ENCODE assay signal across 7 mouse cellular contexts in genomic region chr7:144469181-144469641, GRCm38 (mm10). TPM values are rescaled to one million over a fixed set of nuclear protein-coding genes. Genes with fewer than 3 reads are reported as not detected.
DNase-seq lines count a peak whose midpoint lies in the region; ATAC-seq and TF ChIP-seq lines count a peak whose summit lies in the region.

No protein-coding gene starts in this region.

- H3K27me3 ChIP-seq in heart, adult 2 months (ENCODE audit: control insufficient read depth, insufficient read depth, low read length) = no peaks in the 10 kb centered on the region
- no peaks in the 10 kb centered on the region for H3K27me3 ChIP-seq in kidney, embryonic 14.5 days (ENCODE audit: control insufficient read depth, insufficient read depth, low read length)

- H3K9me3 ChIP-seq in ES-E14 (ENCODE audit: control insufficient read depth, insufficient read depth, low read depth, low read length) = no peaks in the 10 kb centered on the region
- no peaks in the 10 kb centered on the region for H3K9me3 ChIP-seq in kidney, embryonic 14.5 days (ENCODE audit: control insufficient read depth, low read length)

- peak overlapping the region; percentile 89; the same call in 1 of the 2 replicates for H3K9ac ChIP-seq in ES-E14 (ENCODE audit: insufficient read depth, low read depth, low read length, poor library complexity, severe bottlenecking)
- H3K9ac ChIP-seq in heart, adult 2 months (ENCODE audit: low read depth, low read length) = no peak overlapping the region
- H3K9ac ChIP-seq in kidney, embryonic 14.5 days (ENCODE audit: low read depth, low read length) = peak overlapping the region; percentile 96

- peak overlapping the region in 1 of 2 experiments; percentile 99; a peak in 1 of 4 replicates for H3K4me3 ChIP-seq in ES-E14 (ENCODE audit: insufficient read depth in 1 of 2, low read depth in 1 of 2, low read length in 2 of 2, poor library complexity in 1 of 2, severe bottlenecking in 1 of 2)
- H3K4me3 ChIP-seq in heart, adult 2 months = no peak overlapping the region; the same call in 1 of the 2 replicates
- H3K4me3 ChIP-seq in kidney, embryonic 14.5 days (ENCODE audit: low read length) = peak overlapping the region; percentile 95

- peak overlapping the region; percentile 72 for H3K4me2 ChIP-seq in kidney, embryonic 14.5 days (replicated peaks; ENCODE audit: low read depth, low read length)

- intact Hi-C loops in heart, adult 2 months (cut with DNase I) = no loop called here

- ATAC-seq in kidney, embryonic 14.5 days (ENCODE audit: low FRiP score, low TSS enrichment) = peak; percentile 22

- H3K4me1 ChIP-seq in ES-E14 (ENCODE audit: control insufficient read depth in 2 of 2, insufficient read depth in 2 of 2, low read length in 2 of 2, poor library complexity in 1 of 2) = peaks cover 0 to 14% of the 10 kb centered on the region in 2 experiments; a peak in 2 of 4 replicates
- peaks cover 2% of the 10 kb centered on the region for H3K4me1 ChIP-seq in heart, adult 2 months (ENCODE audit: control insufficient read depth, insufficient read depth, low read length)
- H3K4me1 ChIP-seq in kidney, embryonic 14.5 days (ENCODE audit: control insufficient read depth, insufficient read depth, low read length) = peaks cover 18% of the 10 kb centered on the region

- DNase-seq in ES-E14 (ENCODE audit: low read depth, low spot score) = no peak
- DNase-seq in adipocyte (ENCODE audit: low spot score) = peak; percentile 74
- DNase-seq in heart, adult 2 months = peak; percentile 40 to 41
- peak; percentile 59 for DNase-seq in lung, postnatal 14 days
- DNase-seq in testis, postnatal 14 days (ENCODE audit: low spot score) = no peak
- no peak for DNase-seq in layer of hippocampus, postnatal 36 days

- WGBS in heart, adult 2 months = 10% methylated on average over 4 of the region's 4 CpGs
- 10% methylated on average over 4 of the region's 4 CpGs for WGBS in kidney, embryonic 14.5 days

- no peak for TF ChIP-seq POLR2A in heart, adult 2 months (IDR thresholded peaks at IDR 0.05; ENCODE audit: insufficient read depth, low read depth, low read length)

- 0 out of 2 replicates have a peak, but pooled peaks cover 2% of the 10 kb centered on the region for H3K79me2 ChIP-seq in heart, adult 2 months (replicated peaks; ENCODE audit: control insufficient read depth, insufficient read depth, low read length)

- no peak overlapping the region for H3K27ac ChIP-seq in ES-E14 (ENCODE audit: insufficient read depth, low read depth, low read length, poor library complexity, severe bottlenecking)
- H3K27ac ChIP-seq in heart, adult 2 months = peak overlapping the region; percentile 87; the same call in 1 of the 2 replicates
- peak overlapping the region; percentile 78 for H3K27ac ChIP-seq in kidney, embryonic 14.5 days (ENCODE audit: low read depth, low read length)

- TF ChIP-seq CTCF in heart, adult 2 months (IDR thresholded peaks at IDR 0.05) = peak; percentile 37

- TF ChIP-seq EP300 in heart, adult 2 months (IDR thresholded peaks at IDR 0.05; ENCODE audit: insufficient read depth, low read depth, low read length) = no peak

- in situ Hi-C loops in ES-E14 (cut with MboI; ENCODE audit: low sequenced_read_pairs in 2 of 2, unreplicated experiment in 2 of 2) = no loop called here

- peaks cover 14% of the 10 kb centered on the region; the same call in 1 of the 2 replicates for H3K36me3 ChIP-seq in ES-E14 (ENCODE audit: control insufficient read depth, insufficient read depth, low read length, poor library complexity, severe bottlenecking)
- no peaks in the 10 kb centered on the region for H3K36me3 ChIP-seq in heart, adult 2 months (ENCODE audit: control insufficient read depth, insufficient read depth, low read length)
- peaks cover 20% of the 10 kb centered on the region for H3K36me3 ChIP-seq in kidney, embryonic 14.5 days (ENCODE audit: control insufficient read depth, insufficient read depth, low read length)

TF ChIP-seq in ES-E14, 5 proteins besides CTCF, POLR2A, EP300 and RAD21:
- TF ChIP-seq HCFC1 (IDR thresholded peaks at IDR 0.05; ENCODE audit: borderline replicate concordance, insufficient read depth, low read length) (no peak), ZNF384 (IDR thresholded peaks at IDR 0.05; ENCODE audit: low read depth, low read length) (no peak), CHD2 (IDR thresholded peaks at IDR 0.05; ENCODE audit: low read depth, low read length) (no peak), MAFK (IDR thresholded peaks at IDR 0.05; ENCODE audit: insufficient read depth, low read depth, low read length) (no peak), ZC3H11A (IDR thresholded peaks at IDR 0.05; ENCODE audit: borderline replicate concordance, low read depth, low read length) (no peak)

RNA-seq across cellular contexts. Expression of gene Cttn, which starts 1.6 kb away (rescaled TPM):
- 86.6 and 113 TPM in 2 replicates for total RNA-seq in ES-E14 (2012; rRNA removed)
- 10 to 100 TPM; 26.9 to 32.9 TPM for total RNA-seq in heart, adult 2 months (2021)
- 33.9 and 41.1 TPM in 2 replicates for polyA plus RNA-seq in heart, adult 2 months (2012; rRNA removed)
- polyA plus RNA-seq in kidney, embryonic 14.5 days (2014; fragmentation: Nextera tagmentation; extraction: Ambion mirVana) = 85.1 and 177 TPM in 2 replicates
- 100 to 1,000 TPM; 185 to 189 TPM for total RNA-seq in layer of hippocampus, postnatal 36 days (2021)

Comparison
In these comparisons a context has a peak if more than half of its experiments do, and no peak if none do; other contexts are left out.
1. DNase-seq: peak in adipocyte (single experiment), heart, adult 2 months (2 of 2) and lung, postnatal 14 days (single experiment); none in ES-E14 (single experiment), testis, postnatal 14 days (single experiment) and layer of hippocampus, postnatal 36 days (0 of 2).